ENCODE assay signal across 8 mouse cellular contexts in genomic region chr10:17827391-17827790, GRCm38 (mm10). TPM values are rescaled to one million over a fixed set of nuclear protein-coding genes. Genes with fewer than 3 reads are reported as not detected.
DNase-seq lines count a peak whose midpoint lies in the region; ATAC-seq lines count a peak whose summit lies in the region.

No protein-coding gene starts in this region.

- no peak for ATAC-seq in lung, embryonic 16.5 days (ENCODE audit: low read depth)
- ATAC-seq in hindbrain, embryonic 15.5 days (ENCODE audit: low FRiP score, low read depth) = 0 out of 2 replicates have a peak, but pooled peaks have one; percentile 48
- ATAC-seq in liver, embryonic 12.5 days = no peak

- no peaks in the 10 kb centered on the region for H3K27me3 ChIP-seq in lung, embryonic 16.5 days (ENCODE audit: control insufficient read depth, insufficient read depth, low read depth, low read length)
- H3K27me3 ChIP-seq in hindbrain, embryonic 15.5 days = no peaks in the 10 kb centered on the region
- H3K27me3 ChIP-seq in liver, embryonic 12.5 days (replicated peaks) = no peaks in the 10 kb centered on the region

- 0 out of 2 replicates have a peak, but pooled peaks cover 3% of the 10 kb centered on the region for H3K4me1 ChIP-seq in lung, embryonic 16.5 days (replicated peaks; ENCODE audit: control insufficient read depth, insufficient read depth, low read length)
- peaks cover 4% of the 10 kb centered on the region for H3K4me1 ChIP-seq in hindbrain, embryonic 15.5 days (replicated peaks)
- no peaks in the 10 kb centered on the region for H3K4me1 ChIP-seq in liver, embryonic 12.5 days

- WGBS in lung, embryonic 16.5 days = 7% methylated on average over 12 of the region's 12 CpGs
- WGBS in hindbrain, embryonic 15.5 days = 1% methylated on average over 12 of the region's 12 CpGs
- WGBS in liver, embryonic 12.5 days (ENCODE audit: insufficient replicate concordance) = 9% methylated on average over 12 of the region's 12 CpGs

- H3K4me3 ChIP-seq in lung, embryonic 16.5 days (ENCODE audit: low read length) = peak overlapping the region; percentile 12
- peak overlapping the region; percentile 21 for H3K4me3 ChIP-seq in hindbrain, embryonic 15.5 days
- H3K4me3 ChIP-seq in liver, embryonic 12.5 days = no peak overlapping the region

- no peaks in the 10 kb centered on the region for H3K9me3 ChIP-seq in lung, embryonic 16.5 days (ENCODE audit: control insufficient read depth, low read length)
- H3K9me3 ChIP-seq in hindbrain, embryonic 15.5 days = no peaks in the 10 kb centered on the region
- no peaks in the 10 kb centered on the region for H3K9me3 ChIP-seq in liver, embryonic 12.5 days (replicated peaks)

- DNase-seq in lung, postnatal 36 days = no peak
- DNase-seq in yolk sac, embryonic 10.5 days (ENCODE audit: low spot score) = peak; percentile 66
- DNase-seq in thymus, adult 18-20 months = no peak
- DNase-seq in right cerebral cortex, adult 18-20 months = no peak
- no peak for DNase-seq in adrenal gland, postnatal 36 days

- no peaks in the 10 kb centered on the region for H3K36me3 ChIP-seq in lung, embryonic 16.5 days (ENCODE audit: control insufficient read depth, insufficient read depth, low read length)
- H3K36me3 ChIP-seq in hindbrain, embryonic 15.5 days = no peaks in the 10 kb centered on the region
- H3K36me3 ChIP-seq in liver, embryonic 12.5 days = no peaks in the 10 kb centered on the region

- H3K4me2 ChIP-seq in lung, embryonic 16.5 days (ENCODE audit: low read depth, low read length) = peak overlapping the region; percentile 40
- H3K4me2 ChIP-seq in hindbrain, embryonic 15.5 days = peak overlapping the region; percentile 54
- peak overlapping the region; percentile 38 for H3K4me2 ChIP-seq in liver, embryonic 12.5 days

- no peak overlapping the region for H3K27ac ChIP-seq in lung, embryonic 16.5 days (ENCODE audit: low read length)
- H3K27ac ChIP-seq in hindbrain, embryonic 15.5 days (replicated peaks) = 0 out of 2 replicates have a peak overlapping the region, but pooled peaks have one; percentile 19
- no peak overlapping the region for H3K27ac ChIP-seq in liver, embryonic 12.5 days

- peak overlapping the region; percentile 46; the same call in 1 of the 2 replicates for H3K9ac ChIP-seq in lung, embryonic 16.5 days (ENCODE audit: low read length)
- H3K9ac ChIP-seq in hindbrain, embryonic 15.5 days = 0 out of 2 replicates have a peak overlapping the region, but pooled peaks have one; percentile 12
- no peak overlapping the region for H3K9ac ChIP-seq in liver, embryonic 12.5 days

RNA-seq across cellular contexts. Expression of gene Txlnb, which starts 31.4 kb away (rescaled TPM):
- polyA plus RNA-seq in lung, embryonic 16.5 days (2015; fragmentation: Nextera tagmentation; extraction: Ambion mirVana) = 1.4 TPM in 2 replicates
- polyA plus RNA-seq in hindbrain, embryonic 15.5 days (2015; fragmentation: Nextera tagmentation; extraction: Ambion mirVana) = 1.7 TPM in 2 replicates
- polyA plus RNA-seq in liver, embryonic 12.5 days (2016; fragmentation: Nextera tagmentation; extraction: Ambion mirVana) = 0.14 and 0.19 TPM in 2 replicates
- under 1 TPM; 0.60 to 0.82 TPM for total RNA-seq in adrenal gland, postnatal 36 days (2021)
